Mouse (Mus musculus): ENCODE measurements around the gene Lcn11. TPM values are rescaled to one million over a fixed set of nuclear protein-coding genes. Genes with fewer than 3 reads are reported as not detected.
"Not testable (repeated sequence)": the region's sequence is repeated elsewhere in the genome, so short reads cannot be mapped to it uniquely, and the experiment has no call there.

The Lcn11 gene
- polyA plus RNA-seq, 1 experiment from 2014 or later: not detected

GRCm38 (mm10) chr2:25811711-25812110 lies 34.9 kb downstream of the Lcn11 start:
- no peak overlapping the region for H3K27ac ChIP-seq (replicated peaks; ENCODE audit: low read depth, low read length)
- no peaks in the 10 kb centered on the region for H3K27me3 ChIP-seq (replicated peaks; ENCODE audit: control insufficient read depth, insufficient read depth, low read length)
- WGBS: 67% methylated on average over 2 of the region's 2 CpGs
- H3K4me1 ChIP-seq (ENCODE audit: control insufficient read depth, insufficient read depth, low read length): no peaks in the 10 kb centered on the region
- H3K9me3 ChIP-seq (ENCODE audit: control insufficient read depth, low read length): no peaks in the 10 kb centered on the region
- H3K4me2 ChIP-seq (ENCODE audit: low read depth, low read length): no peak overlapping the region
- H3K36me3 ChIP-seq (ENCODE audit: control insufficient read depth, insufficient read depth, low read length): no peaks in the 10 kb centered on the region
- H3K9ac ChIP-seq (ENCODE audit: low read depth, low read length): no peak overlapping the region
- no peak for ATAC-seq (ENCODE audit: low read depth)
- no peak for DNase-seq (ENCODE audit: low spot score)
- no peak overlapping the region for H3K4me3 ChIP-seq (ENCODE audit: low read depth, low read length)

GRCm38 (mm10) chr2:25813364-25813763 lies 36.5 kb downstream of the Lcn11 start:
- ATAC-seq (ENCODE audit: low read depth) (no peak), DNase-seq (ENCODE audit: low spot score) (no peak)
- no peaks in the 10 kb centered on the region for H3K36me3 ChIP-seq (ENCODE audit: control insufficient read depth, insufficient read depth, low read length)
- no peak overlapping the region for H3K4me2 ChIP-seq (ENCODE audit: low read depth, low read length)
- no peaks in the 10 kb centered on the region for H3K27me3 ChIP-seq (replicated peaks; ENCODE audit: control insufficient read depth, insufficient read depth, low read length)
- H3K4me3 ChIP-seq (ENCODE audit: low read depth, low read length): no peak overlapping the region
- H3K4me1 ChIP-seq (ENCODE audit: control insufficient read depth, insufficient read depth, low read length): no peaks in the 10 kb centered on the region
- no peak overlapping the region for H3K27ac ChIP-seq (replicated peaks; ENCODE audit: low read depth, low read length)
- H3K9ac ChIP-seq (ENCODE audit: low read depth, low read length): no peak overlapping the region
- no peaks in the 10 kb centered on the region for H3K9me3 ChIP-seq (ENCODE audit: control insufficient read depth, low read length)
- 75% methylated on average over 5 of the region's 5 CpGs for WGBS

GRCm38 (mm10) chr2:25815748-25816147 lies 38.9 kb downstream of the Lcn11 start, which contains the start of gene Glt6d1:
Glt6d1 (minus strand) TSS chr2:25815848.
- H3K4me1 ChIP-seq (ENCODE audit: control insufficient read depth, insufficient read depth, low read length); H3K4me3 ChIP-seq (ENCODE audit: low read depth, low read length); H3K36me3 ChIP-seq (ENCODE audit: control insufficient read depth, insufficient read depth, low read length); H3K27me3 ChIP-seq (replicated peaks; ENCODE audit: control insufficient read depth, insufficient read depth, low read length); DNase-seq (ENCODE audit: low spot score); ATAC-seq (ENCODE audit: low read depth); H3K9ac ChIP-seq (ENCODE audit: low read depth, low read length); H3K27ac ChIP-seq (replicated peaks; ENCODE audit: low read depth, low read length); H3K4me2 ChIP-seq (ENCODE audit: low read depth, low read length); H3K9me3 ChIP-seq (ENCODE audit: control insufficient read depth, low read length): not testable (repeated sequence)
- 67% methylated on average over 1 of the region's 1 CpGs for WGBS

GRCm38 (mm10) chr2:25822806-25823205 lies 46.0 kb downstream of the Lcn11 start, which contains the start of gene Lcn9:
Lcn9 (plus strand) TSS chr2:25823153.
- DNase-seq (ENCODE audit: low spot score) (no peak), ATAC-seq (ENCODE audit: low read depth) (no peak)
- no peak within 1 kb of the TSS for H3K9ac ChIP-seq (ENCODE audit: low read depth, low read length)
- no peaks in the 10 kb centered on the region for H3K9me3 ChIP-seq (ENCODE audit: control insufficient read depth, low read length)
- H3K4me3 ChIP-seq (ENCODE audit: low read depth, low read length): no peak within 1 kb of the TSS
- H3K27me3 ChIP-seq (replicated peaks; ENCODE audit: control insufficient read depth, insufficient read depth, low read length): no peaks in the 10 kb centered on the region
- H3K36me3 ChIP-seq (ENCODE audit: control insufficient read depth, insufficient read depth, low read length): no peaks in the 10 kb centered on the region
- H3K4me1 ChIP-seq (ENCODE audit: control insufficient read depth, insufficient read depth, low read length): no peaks in the 10 kb centered on the region
- 81% methylated on average over 1 of the region's 1 CpGs for WGBS
- no peak within 1 kb of the TSS for H3K27ac ChIP-seq (replicated peaks; ENCODE audit: low read depth, low read length)
- H3K4me2 ChIP-seq (ENCODE audit: low read depth, low read length): no peak within 1 kb of the TSS

GRCm38 (mm10) chr2:25824751-25825150 lies 47.9 kb downstream of the Lcn11 start:
- Histone ChIP-seq H3K27ac (replicated peaks; ENCODE audit: low read depth, low read length) (no peak overlapping the region), H3K4me2 (ENCODE audit: low read depth, low read length) (no peak overlapping the region), H3K9me3 (ENCODE audit: control insufficient read depth, low read length) (no peaks in the 10 kb centered on the region), H3K4me1 (ENCODE audit: control insufficient read depth, insufficient read depth, low read length) (no peaks in the 10 kb centered on the region), H3K27me3 (replicated peaks; ENCODE audit: control insufficient read depth, insufficient read depth, low read length) (no peaks in the 10 kb centered on the region), H3K9ac (ENCODE audit: low read depth, low read length) (no peak overlapping the region), H3K4me3 (ENCODE audit: low read depth, low read length) (no peak overlapping the region), H3K36me3 (ENCODE audit: control insufficient read depth, insufficient read depth, low read length) (no peaks in the 10 kb centered on the region)
- ATAC-seq (ENCODE audit: low read depth): no peak
- WGBS: 79% methylated on average over 3 of the region's 3 CpGs
- DNase-seq (ENCODE audit: low spot score): no peak

- DNase-seq (ENCODE audit: low spot score) (no peak), ATAC-seq (ENCODE audit: low read depth) (no peak)
- Histone ChIP-seq H3K27ac (replicated peaks; ENCODE audit: low read depth, low read length) (no peak overlapping the region), H3K36me3 (ENCODE audit: control insufficient read depth, insufficient read depth, low read length) (no peaks in the 10 kb centered on the region), H3K4me1 (ENCODE audit: control insufficient read depth, insufficient read depth, low read length) (no peaks in the 10 kb centered on the region), H3K4me2 (ENCODE audit: low read depth, low read length) (no peak overlapping the region), H3K4me3 (ENCODE audit: low read depth, low read length) (no peak overlapping the region), H3K27me3 (replicated peaks; ENCODE audit: control insufficient read depth, insufficient read depth, low read length) (no peaks in the 10 kb centered on the region), H3K9me3 (ENCODE audit: control insufficient read depth, low read length) (no peaks in the 10 kb centered on the region), H3K9ac (ENCODE audit: low read depth, low read length) (no peak overlapping the region)
- 79% methylated on average over 8 of the region's 8 CpGs for WGBS
Measured at GRCm38 (mm10) chr2:25828344-25828947, 51.6 kb downstream of the Lcn11 start.

Other genes with a start within 250 kb of the Lcn11 start
- gene Traf2, start 230.1 kb upstream of the Lcn11 start, polyA plus RNA-seq (2014; fragmentation: Nextera tagmentation; extraction: Ambion mirVana): 30.0 and 33.9 TPM in 2 replicates
- gene Edf1, start 219.2 kb upstream of the Lcn11 start, polyA plus RNA-seq (2014; fragmentation: Nextera tagmentation; extraction: Ambion mirVana): 312 and 318 TPM in 2 replicates
- 1.4 and 1.7 TPM in 2 replicates for gene Mamdc4, start 202.2 kb upstream of the Lcn11 start, polyA plus RNA-seq (2014; fragmentation: Nextera tagmentation; extraction: Ambion mirVana)
- gene Phpt1, start 201.8 kb upstream of the Lcn11 start, polyA plus RNA-seq (2014; fragmentation: Nextera tagmentation; extraction: Ambion mirVana): 148 and 160 TPM in 2 replicates
- gene Ajm1, start 195.3 kb upstream of the Lcn11 start, polyA plus RNA-seq (2014; fragmentation: Nextera tagmentation; extraction: Ambion mirVana): 0.40 and 1.4 TPM in 2 replicates
- 64.4 and 71.9 TPM in 2 replicates for gene Rabl6, start 168.5 kb upstream of the Lcn11 start, polyA plus RNA-seq (2014; fragmentation: Nextera tagmentation; extraction: Ambion mirVana)
- 0.33 and 0.41 TPM in 2 replicates for gene Ccdc183, start 159.3 kb upstream of the Lcn11 start, polyA plus RNA-seq (2014; fragmentation: Nextera tagmentation; extraction: Ambion mirVana)
- 22.9 and 33.0 TPM in 2 replicates for gene Tmem141, start 155.0 kb upstream of the Lcn11 start, polyA plus RNA-seq (2014; fragmentation: Nextera tagmentation; extraction: Ambion mirVana)
- gene Fcna, start 149.0 kb upstream of the Lcn11 start, polyA plus RNA-seq (2014; fragmentation: Nextera tagmentation; extraction: Ambion mirVana): 2.8 and 4.9 TPM in 2 replicates
- not detected in 2 replicates for gene Lcn8, start 123.9 kb upstream of the Lcn11 start, polyA plus RNA-seq (2014; fragmentation: Nextera tagmentation; extraction: Ambion mirVana)
- not detected in 2 replicates for gene Lcn5, start 119.1 kb upstream of the Lcn11 start, polyA plus RNA-seq (2014; fragmentation: Nextera tagmentation; extraction: Ambion mirVana)
- not detected in 2 replicates for gene Lcn6, start 100.2 kb upstream of the Lcn11 start, polyA plus RNA-seq (2014; fragmentation: Nextera tagmentation; extraction: Ambion mirVana)
- gene Lcn10, start 94.3 kb upstream of the Lcn11 start, polyA plus RNA-seq (2014; fragmentation: Nextera tagmentation; extraction: Ambion mirVana): not detected in 2 replicates
- gene Obp2a, start 77.0 kb upstream of the Lcn11 start, polyA plus RNA-seq (2014; fragmentation: Nextera tagmentation; extraction: Ambion mirVana): not detected in 2 replicates
- gene Bmyc, start 70.3 kb upstream of the Lcn11 start, polyA plus RNA-seq (2014; fragmentation: Nextera tagmentation; extraction: Ambion mirVana): 82.5 and 82.9 TPM in 2 replicates
- gene Obp2b, start 40.0 kb upstream of the Lcn11 start, polyA plus RNA-seq (2014; fragmentation: Nextera tagmentation; extraction: Ambion mirVana): not detected in 2 replicates
- gene Lcn3, start 11.4 kb upstream of the Lcn11 start, polyA plus RNA-seq (2014; fragmentation: Nextera tagmentation; extraction: Ambion mirVana): not detected in 2 replicates
- not detected in 2 replicates for gene Gm13539, start 5.2 kb downstream of the Lcn11 start, polyA plus RNA-seq (2014; fragmentation: Nextera tagmentation; extraction: Ambion mirVana)
- not detected in 2 replicates for gene Glt6d1, start 38.8 kb downstream of the Lcn11 start, polyA plus RNA-seq (2014; fragmentation: Nextera tagmentation; extraction: Ambion mirVana)
- not detected in 2 replicates for gene Lcn9, start 46.1 kb downstream of the Lcn11 start, polyA plus RNA-seq (2014; fragmentation: Nextera tagmentation; extraction: Ambion mirVana)
- gene Sohlh1, start 70.2 kb downstream of the Lcn11 start, polyA plus RNA-seq (2014; fragmentation: Nextera tagmentation; extraction: Ambion mirVana): not detected in 2 replicates
- 0.47 and 0.83 TPM in 2 replicates for gene Kcnt1, start 86.7 kb downstream of the Lcn11 start, polyA plus RNA-seq (2014; fragmentation: Nextera tagmentation; extraction: Ambion mirVana)
- gene Camsap1, start 206.3 kb downstream of the Lcn11 start, polyA plus RNA-seq (2014; fragmentation: Nextera tagmentation; extraction: Ambion mirVana): 17.6 and 30.6 TPM in 2 replicates
- gene Ubac1, start 244.7 kb downstream of the Lcn11 start, polyA plus RNA-seq (2014; fragmentation: Nextera tagmentation; extraction: Ambion mirVana): 104 and 110 TPM in 2 replicates

All from embryonic facial prominence, embryonic 14.5 days (tissue).